Mouse (Mus musculus) testis, adult 2 months (tissue): ENCODE data around the gene Rfx4.

ENCODE experiments used
- CTCF ChIP-seq: fragments of 200-500 bp; IDR thresholded peaks from 2 replicates; pipeline ENCODE4 v1.5.1; 2012; ENCODE audit warnings: low read depth, mild to moderate bottlenecking, inconsistent platforms, low read length, moderate library complexity; ENCODE audit not compliant: control insufficient read depth, insufficient read depth, insufficient replicate concordance
- POLR2A ChIP-seq: fragments of 200-500 bp; IDR thresholded peaks from 2 replicates; pipeline ENCODE4 v1.6.1; 2012; ENCODE audit warnings: low read depth, mild to moderate bottlenecking, inconsistent platforms, low read length, moderate library complexity; ENCODE audit not compliant: control insufficient read depth

DNA sequence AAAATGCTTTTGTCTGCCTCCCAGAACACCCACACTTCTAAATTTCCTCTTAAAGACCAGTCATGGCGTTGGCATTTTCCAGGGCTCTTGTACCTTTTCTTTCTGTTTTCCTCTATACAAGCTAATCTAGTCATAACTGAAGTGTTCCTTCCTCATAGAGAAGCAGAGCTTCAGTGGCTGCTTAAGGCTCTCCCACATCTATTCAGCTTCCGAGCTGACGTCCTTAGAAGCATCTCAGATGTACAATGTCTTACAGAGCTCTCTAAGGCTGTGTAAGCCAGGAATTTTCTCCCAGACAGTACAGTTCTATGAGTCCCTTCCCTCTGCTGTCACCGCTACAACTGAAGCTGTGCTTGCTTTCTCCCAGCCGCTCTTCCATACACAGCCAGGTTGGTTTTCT lies 183.0 kb downstream of the Rfx4 start:
- no peak for TF ChIP-seq POLR2A
- TF ChIP-seq CTCF = no peak
